Mouse (Mus musculus): Measurements from ENCODE around the gene Scgb1a1. TPM values are rescaled to one million over a fixed set of nuclear protein-coding genes. Genes with fewer than 3 reads are reported as not detected.

The Scgb1a1 gene
- polyA plus RNA-seq, 1 experiment from 2014 or later: not detected

GRCm38 (mm10) chr19:9119655-9120425 is 32.1 kb upstream of the Scgb1a1 start:
- DNase-seq (ENCODE audit: low spot score): no peak
- no peak for ATAC-seq (replicated peaks; ENCODE audit: low FRiP score)
- H3K4me1 ChIP-seq (replicated peaks; ENCODE audit: control insufficient read depth, insufficient read depth, low read length): no peaks in the 10 kb centered on the region

GRCm38 (mm10) chr19:9117275-9117674 is 29.5 kb upstream of the Scgb1a1 start:
- 83% methylated on average over 5 of the region's 5 CpGs for WGBS

More at GRCm38 (mm10) chr19:9119655-9120425, 32.1 kb upstream of the Scgb1a1 start:
- Histone ChIP-seq H3K27me3 (replicated peaks; ENCODE audit: control insufficient read depth, insufficient read depth, low read length) (no peaks in the 10 kb centered on the region), H3K4me2 (no peak overlapping the region), H3K9me3 (ENCODE audit: control insufficient read depth, low read length) (no peaks in the 10 kb centered on the region), H3K36me3 (ENCODE audit: control insufficient read depth, insufficient read depth, low read length) (peaks cover 5% of the 10 kb centered on the region), H3K4me3 (ENCODE audit: low read depth, low read length) (no peak overlapping the region), H3K9ac (ENCODE audit: low read depth, low read length) (no peak overlapping the region), H3K27ac (ENCODE audit: low read depth, low read length) (no peak overlapping the region)
- WGBS: 85% methylated on average over 3 of the region's 3 CpGs

GRCm38 (mm10) chr19:9116268-9116667 is 28.5 kb upstream of the Scgb1a1 start:
- no peaks in the 10 kb centered on the region for H3K4me1 ChIP-seq (replicated peaks; ENCODE audit: control insufficient read depth, insufficient read depth, low read length)
- ATAC-seq (replicated peaks; ENCODE audit: low FRiP score) (no peak), DNase-seq (ENCODE audit: low spot score) (no peak)
- no peaks in the 10 kb centered on the region for H3K9me3 ChIP-seq (ENCODE audit: control insufficient read depth, low read length)
- no peaks in the 10 kb centered on the region for H3K27me3 ChIP-seq (replicated peaks; ENCODE audit: control insufficient read depth, insufficient read depth, low read length)
- H3K27ac ChIP-seq (ENCODE audit: low read depth, low read length): no peak overlapping the region
- H3K9ac ChIP-seq (ENCODE audit: low read depth, low read length): no peak overlapping the region
- H3K4me3 ChIP-seq (ENCODE audit: low read depth, low read length): no peak overlapping the region
- peaks cover 8% of the 10 kb centered on the region for H3K36me3 ChIP-seq (ENCODE audit: control insufficient read depth, insufficient read depth, low read length)
- WGBS: 60% methylated on average over 4 of the region's 4 CpGs
- H3K4me2 ChIP-seq: no peak overlapping the region

More at GRCm38 (mm10) chr19:9117275-9117674, 29.5 kb upstream of the Scgb1a1 start:
- H3K9me3 ChIP-seq (ENCODE audit: control insufficient read depth, low read length): no peaks in the 10 kb centered on the region
- no peak overlapping the region for H3K4me2 ChIP-seq
- H3K36me3 ChIP-seq (ENCODE audit: control insufficient read depth, insufficient read depth, low read length): peaks cover 8% of the 10 kb centered on the region
- ATAC-seq (replicated peaks; ENCODE audit: low FRiP score): no peak
- no peak overlapping the region for H3K4me3 ChIP-seq (ENCODE audit: low read depth, low read length)
- no peaks in the 10 kb centered on the region for H3K27me3 ChIP-seq (replicated peaks; ENCODE audit: control insufficient read depth, insufficient read depth, low read length)
- H3K4me1 ChIP-seq (replicated peaks; ENCODE audit: control insufficient read depth, insufficient read depth, low read length): no peaks in the 10 kb centered on the region
- H3K9ac ChIP-seq (ENCODE audit: low read depth, low read length): no peak overlapping the region
- no peak for DNase-seq (ENCODE audit: low spot score)
- H3K27ac ChIP-seq (ENCODE audit: low read depth, low read length): no peak overlapping the region

- DNase-seq (ENCODE audit: low spot score) (no peak), ATAC-seq (replicated peaks; ENCODE audit: low FRiP score) (no peak)
- 66% methylated on average over 8 of the region's 8 CpGs for WGBS
- H3K9me3 ChIP-seq (ENCODE audit: control insufficient read depth, low read length): no peaks in the 10 kb centered on the region
- H3K36me3 ChIP-seq (ENCODE audit: control insufficient read depth, insufficient read depth, low read length): peaks cover 4% of the 10 kb centered on the region; the same call in 1 of the 2 replicates
- H3K4me2 ChIP-seq: no peak overlapping the region
- no peak overlapping the region for H3K4me3 ChIP-seq (ENCODE audit: low read depth, low read length)
- H3K9ac ChIP-seq (ENCODE audit: low read depth, low read length): no peak overlapping the region
- H3K27ac ChIP-seq (ENCODE audit: low read depth, low read length): no peak overlapping the region
- H3K27me3 ChIP-seq (replicated peaks; ENCODE audit: control insufficient read depth, insufficient read depth, low read length): no peaks in the 10 kb centered on the region
- peaks cover 7% of the 10 kb centered on the region; the same call in 1 of the 2 replicates for H3K4me1 ChIP-seq (replicated peaks; ENCODE audit: control insufficient read depth, insufficient read depth, low read length)
Observed at GRCm38 (mm10) chr19:9112043-9112442, 24.3 kb upstream of the Scgb1a1 start.

GRCm38 (mm10) chr19:9110182-9110869 is 22.6 kb upstream of the Scgb1a1 start:
- Histone ChIP-seq H3K4me1 (replicated peaks; ENCODE audit: control insufficient read depth, insufficient read depth, low read length) (peaks cover 12% of the 10 kb centered on the region), H3K9me3 (ENCODE audit: control insufficient read depth, low read length) (no peaks in the 10 kb centered on the region), H3K27me3 (replicated peaks; ENCODE audit: control insufficient read depth, insufficient read depth, low read length) (no peaks in the 10 kb centered on the region), H3K9ac (ENCODE audit: low read depth, low read length) (no peak overlapping the region), H3K27ac (ENCODE audit: low read depth, low read length) (no peak overlapping the region), H3K36me3 (ENCODE audit: control insufficient read depth, insufficient read depth, low read length) (peaks cover 2% of the 10 kb centered on the region; the same call in 1 of the 2 replicates), H3K4me2 (no peak overlapping the region), H3K4me3 (ENCODE audit: low read depth, low read length) (no peak overlapping the region)
- ATAC-seq (replicated peaks; ENCODE audit: low FRiP score) (peak; percentile 60), DNase-seq (ENCODE audit: low spot score) (no peak)
- WGBS: 55% methylated on average over 4 of the region's 4 CpGs

- DNase-seq (ENCODE audit: low spot score): no peak
- no peak for ATAC-seq (replicated peaks; ENCODE audit: low FRiP score)
- H3K4me3 ChIP-seq (ENCODE audit: low read depth, low read length): no peak overlapping the region
- no peaks in the 10 kb centered on the region for H3K27me3 ChIP-seq (replicated peaks; ENCODE audit: control insufficient read depth, insufficient read depth, low read length)
- no peak overlapping the region for H3K9ac ChIP-seq (ENCODE audit: low read depth, low read length)
- no peak overlapping the region for H3K27ac ChIP-seq (ENCODE audit: low read depth, low read length)
- peaks cover 2% of the 10 kb centered on the region; the same call in 1 of the 2 replicates for H3K36me3 ChIP-seq (ENCODE audit: control insufficient read depth, insufficient read depth, low read length)
- 78% methylated on average over 1 of the region's 1 CpGs for WGBS
- no peak overlapping the region for H3K4me2 ChIP-seq
- no peaks in the 10 kb centered on the region for H3K9me3 ChIP-seq (ENCODE audit: control insufficient read depth, low read length)
- peaks cover 12% of the 10 kb centered on the region for H3K4me1 ChIP-seq (replicated peaks; ENCODE audit: control insufficient read depth, insufficient read depth, low read length)
Observed at GRCm38 (mm10) chr19:9108536-9108935, 20.8 kb upstream of the Scgb1a1 start.

GRCm38 (mm10) chr19:9107379-9107755 is 19.6 kb upstream of the Scgb1a1 start:
- H3K4me1 ChIP-seq (replicated peaks; ENCODE audit: control insufficient read depth, insufficient read depth, low read length): peaks cover 12% of the 10 kb centered on the region
- no peak overlapping the region for H3K27ac ChIP-seq (ENCODE audit: low read depth, low read length)
- H3K4me2 ChIP-seq: no peak overlapping the region
- no peaks in the 10 kb centered on the region for H3K9me3 ChIP-seq (ENCODE audit: control insufficient read depth, low read length)
- WGBS: 50% methylated on average over 1 of the region's 1 CpGs
- no peak for DNase-seq (ENCODE audit: low spot score)
- H3K4me3 ChIP-seq (ENCODE audit: low read depth, low read length): no peak overlapping the region
- H3K27me3 ChIP-seq (replicated peaks; ENCODE audit: control insufficient read depth, insufficient read depth, low read length): no peaks in the 10 kb centered on the region
- ATAC-seq (replicated peaks; ENCODE audit: low FRiP score): peak; percentile 15; the same call in 1 of the 2 replicates
- no peaks in the 10 kb centered on the region for H3K36me3 ChIP-seq (ENCODE audit: control insufficient read depth, insufficient read depth, low read length)
- no peak overlapping the region for H3K9ac ChIP-seq (ENCODE audit: low read depth, low read length)

- Histone ChIP-seq H3K4me1 (replicated peaks; ENCODE audit: control insufficient read depth, insufficient read depth, low read length) (peaks cover 12% of the 10 kb centered on the region), H3K9ac (ENCODE audit: low read depth, low read length) (no peak overlapping the region), H3K27ac (ENCODE audit: low read depth, low read length) (no peak overlapping the region), H3K4me3 (ENCODE audit: low read depth, low read length) (no peak overlapping the region), H3K4me2 (no peak overlapping the region), H3K9me3 (ENCODE audit: control insufficient read depth, low read length) (no peaks in the 10 kb centered on the region), H3K27me3 (replicated peaks; ENCODE audit: control insufficient read depth, insufficient read depth, low read length) (no peaks in the 10 kb centered on the region), H3K36me3 (ENCODE audit: control insufficient read depth, insufficient read depth, low read length) (no peaks in the 10 kb centered on the region)
- ATAC-seq (replicated peaks; ENCODE audit: low FRiP score) (0 out of 2 replicates have a peak, but pooled peaks have one; percentile 2), DNase-seq (ENCODE audit: low spot score) (no peak)
- WGBS: 38% methylated on average over 4 of the region's 4 CpGs
Observed at GRCm38 (mm10) chr19:9106751-9107378, 19.1 kb upstream of the Scgb1a1 start.

Data from liver, embryonic 11.5 days (tissue).